Mouse (Mus musculus) large intestine, adult 2 months (tissue): ENCODE measurements around the gene Zswim3. TPM values are rescaled to one million over a fixed set of nuclear protein-coding genes. Genes with fewer than 3 reads are reported as not detected.
"Not testable (repeated sequence)": the region's sequence is repeated elsewhere in the genome, so short reads cannot be mapped to it uniquely, and the experiment has no call there.

Source experiments
- DNase-seq: peaks from one replicate; pipeline ENCODE4 v3.0.0-alpha.2; 2012; ENCODE audit warnings: low read depth, low spot score
- WGBS: fragments of 180-500 bp; shearing (Covaris S2); methylation state at CpG from one replicate; pipeline ENCODE4 v1.1.7; 2018; 5-methylcytosine and 5-hydroxymethylcytosine counted together
- polyA plus RNA-seq: library from polyadenylated mRNA; depleted of rRNA; stranded (reverse); fragments of >200 nt; gene quantifications from 2 replicates; pipeline ENCODE4 v1.2.3, GENCODE M21; 2012

Zswim3 gene
- polyA plus RNA-seq, 1 experiment = 4.0 TPM

DNA sequence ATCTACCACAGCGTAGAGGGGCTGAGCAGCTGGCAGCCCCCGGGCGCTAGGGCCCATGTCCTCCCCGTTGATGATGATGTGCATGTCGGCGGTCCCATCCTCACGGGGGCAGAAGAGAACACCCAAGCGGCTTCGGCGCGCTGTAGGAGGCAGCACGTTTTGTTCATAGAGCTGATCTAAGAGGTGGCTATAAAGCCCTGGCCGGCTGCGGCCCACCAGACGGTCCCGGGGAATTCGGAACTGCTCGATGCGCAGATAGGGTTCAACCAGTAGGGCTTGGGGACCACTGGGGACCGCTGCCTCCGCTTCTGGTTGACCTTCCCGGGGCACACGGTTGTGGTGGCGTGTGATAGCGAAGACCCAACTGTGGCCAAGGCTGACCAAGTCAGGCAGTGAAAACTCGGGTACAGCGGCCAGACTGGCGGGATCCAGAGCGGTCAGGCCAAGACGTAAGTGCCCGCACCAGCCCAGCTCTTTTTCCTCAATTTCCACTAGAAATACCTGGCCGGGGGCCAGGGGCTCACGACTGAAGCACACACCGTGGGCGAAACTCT is 27.9 kb downstream of the Zswim3 start, which contains the start of gene Ctsa:
TSS of gene Ctsa (plus strand) at position 126 of the 554 bp plus-strand sequence.
- WGBS = under 1% methylated on average over 35 of the region's 35 CpGs
- DNase-seq = no peak

GRCm38 (mm10) chr2:164833314-164833959 is 28.5 kb downstream of the Zswim3 start, which contains the start of gene Neurl2:
TSS of gene Neurl2 (minus strand) at chr2:164833456.
- peak; percentile 73 for DNase-seq
- under 1% methylated on average over 31 of the region's 31 CpGs for WGBS

GRCm38 (mm10) chr2:164834531-164834930 is 29.6 kb downstream of the Zswim3 start:
- WGBS = 34% methylated on average over 8 of the region's 8 CpGs
- DNase-seq = no peak

DNA sequence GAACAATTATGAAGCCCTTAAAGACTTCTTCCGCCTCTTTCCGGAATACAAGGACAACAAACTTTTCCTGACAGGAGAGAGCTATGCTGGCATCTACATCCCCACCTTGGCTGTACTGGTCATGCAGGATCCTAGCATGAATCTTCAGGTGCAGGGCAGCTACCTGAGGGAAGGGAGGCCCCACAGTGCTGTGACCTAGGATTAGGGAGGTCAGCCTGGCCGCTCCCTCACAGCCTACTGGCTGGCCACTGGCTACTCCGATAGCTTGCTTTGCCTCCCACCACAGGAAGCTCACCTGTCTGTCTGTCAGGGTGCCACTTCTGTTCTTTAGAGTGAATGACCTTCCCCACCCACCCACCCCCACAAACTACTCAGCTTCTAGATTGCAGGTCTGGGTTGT is 30.3 kb downstream of the Zswim3 start:
- WGBS = 97% methylated on average over 4 of the region's 4 CpGs
- DNase-seq = no peak

DNA sequence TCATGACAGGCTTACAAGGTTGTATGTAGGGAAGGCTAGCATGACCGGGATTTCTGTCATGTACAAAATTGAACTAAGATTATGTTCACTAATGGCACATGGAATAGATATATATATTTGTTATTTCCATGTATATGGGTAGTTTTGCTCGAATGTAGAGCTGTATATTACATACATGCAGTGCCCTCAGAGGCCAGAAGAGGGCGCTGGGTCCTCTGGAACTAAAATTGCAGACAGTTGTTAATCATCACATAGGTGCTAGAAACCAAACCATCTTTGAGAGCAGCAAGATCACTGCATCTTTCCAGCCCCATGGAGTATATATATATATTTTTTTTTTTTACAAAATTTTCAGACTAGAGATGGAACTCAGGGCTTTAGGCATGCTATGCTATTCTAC is 40.9 kb downstream of the Zswim3 start:
- no peak for DNase-seq
- 56% methylated on average over 3 of the region's 3 CpGs for WGBS

- no peak for DNase-seq
- whole genome bisulfite sequencing = 79% methylated on average over 8 of the region's 8 CpGs
Observed at GRCm38 (mm10) chr2:164850061-164850460, 45.2 kb downstream of the Zswim3 start.

DNA sequence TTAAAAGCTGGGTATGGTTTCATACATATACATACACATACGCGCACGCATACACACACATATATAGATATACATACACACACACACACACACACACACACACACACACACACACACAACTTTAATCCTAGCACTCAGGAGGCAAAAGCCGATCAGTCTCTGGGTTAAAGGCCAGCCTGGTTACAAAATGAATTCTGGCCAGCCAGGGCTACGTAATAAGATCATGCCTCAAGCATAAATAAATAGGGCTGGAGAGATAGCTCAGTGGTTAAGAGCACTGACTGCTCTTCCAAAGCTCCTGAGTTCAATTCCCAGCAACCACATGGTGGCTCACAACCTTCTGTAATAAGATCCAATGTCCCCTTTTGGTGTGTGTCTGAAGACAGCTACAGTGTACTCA is 50.7 kb downstream of the Zswim3 start:
- 76% methylated on average over 5 of the region's 5 CpGs for WGBS
- not testable (repeated sequence) for DNase-seq

DNA sequence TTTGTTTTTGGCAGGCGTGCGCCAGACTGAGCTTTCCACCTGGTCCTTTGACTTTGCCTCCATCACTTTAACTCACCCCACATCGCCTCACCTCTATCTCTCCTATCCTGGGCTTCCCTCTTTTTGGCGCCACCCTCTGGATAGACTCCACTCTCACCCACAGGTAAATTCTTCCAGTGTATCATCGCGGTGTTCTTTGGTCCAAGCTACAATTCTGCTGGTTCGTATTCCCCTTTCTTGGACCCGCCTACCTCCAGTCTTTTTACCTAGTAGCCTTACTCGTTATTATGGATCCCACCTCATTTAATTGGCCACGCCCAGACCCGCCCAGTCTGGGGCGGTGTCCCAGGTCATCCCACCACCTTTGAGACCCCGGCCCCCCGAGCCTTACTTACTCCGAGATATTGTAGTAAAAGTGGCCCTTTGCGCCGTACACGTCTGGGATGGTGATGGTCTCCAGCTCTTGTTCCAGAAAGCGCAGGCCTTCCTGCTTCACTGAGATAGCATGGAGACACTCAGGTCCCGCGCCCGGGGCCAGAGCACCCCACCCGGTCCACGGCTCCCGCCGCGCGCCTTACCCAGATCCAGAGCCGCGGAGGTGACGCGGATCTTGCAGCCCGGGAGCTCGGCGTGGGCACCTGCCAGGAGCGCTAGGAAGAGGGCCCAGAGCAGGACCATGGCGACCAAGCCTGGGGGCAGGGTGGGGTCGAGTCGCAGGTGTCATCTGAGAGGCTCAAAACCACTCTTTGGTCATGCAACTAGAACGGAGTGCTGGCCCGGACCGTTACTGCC is 51.6 kb downstream of the Zswim3 start:
- WGBS = 2% methylated on average over 42 of the region's 42 CpGs

DNA sequence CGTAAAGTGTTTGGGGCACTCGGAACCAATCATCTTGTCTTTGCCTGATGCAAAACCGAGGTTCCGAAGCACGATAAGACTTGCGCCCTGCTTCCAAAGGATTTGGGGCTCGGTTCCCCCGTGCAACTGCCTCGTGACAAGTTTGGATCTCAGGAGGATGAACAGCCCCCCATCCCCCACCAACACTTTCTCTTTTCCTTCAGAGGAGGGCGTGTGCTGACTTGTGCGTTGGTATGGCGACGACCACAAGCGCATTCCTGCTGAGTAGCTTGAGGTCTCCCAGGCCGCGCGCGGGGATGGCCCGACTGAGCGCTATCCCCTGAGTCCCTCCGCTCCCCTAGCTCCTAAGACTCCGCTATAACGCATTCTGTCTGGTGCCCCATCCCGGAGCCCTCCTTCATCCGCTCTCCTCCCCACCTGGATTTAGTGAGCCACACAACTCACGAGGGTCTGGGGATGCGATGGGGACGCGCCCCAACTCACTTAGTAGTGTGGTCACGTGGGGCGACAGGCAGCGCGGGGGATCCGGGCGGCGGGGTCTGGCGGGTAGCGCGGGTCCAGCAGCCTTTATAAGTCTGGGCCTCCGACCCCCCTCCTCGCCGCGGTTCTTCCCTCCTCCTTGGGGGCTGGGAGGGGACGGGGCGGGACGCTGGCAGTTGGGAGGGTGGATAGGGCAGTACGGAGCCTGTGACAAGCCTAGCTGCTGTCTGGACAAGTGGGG is 52.4 kb downstream of the Zswim3 start, which contains the start of gene Pltp:
TSS of gene Pltp (minus strand) at position 611 of the 721 bp plus-strand sequence.
- WGBS = 2% methylated on average over 46 of the region's 47 CpGs
- DNase-seq = no peak

More for the DNA sequence above, 51.6 kb downstream of the Zswim3 start:
- DNase-seq = no peak

DNA sequence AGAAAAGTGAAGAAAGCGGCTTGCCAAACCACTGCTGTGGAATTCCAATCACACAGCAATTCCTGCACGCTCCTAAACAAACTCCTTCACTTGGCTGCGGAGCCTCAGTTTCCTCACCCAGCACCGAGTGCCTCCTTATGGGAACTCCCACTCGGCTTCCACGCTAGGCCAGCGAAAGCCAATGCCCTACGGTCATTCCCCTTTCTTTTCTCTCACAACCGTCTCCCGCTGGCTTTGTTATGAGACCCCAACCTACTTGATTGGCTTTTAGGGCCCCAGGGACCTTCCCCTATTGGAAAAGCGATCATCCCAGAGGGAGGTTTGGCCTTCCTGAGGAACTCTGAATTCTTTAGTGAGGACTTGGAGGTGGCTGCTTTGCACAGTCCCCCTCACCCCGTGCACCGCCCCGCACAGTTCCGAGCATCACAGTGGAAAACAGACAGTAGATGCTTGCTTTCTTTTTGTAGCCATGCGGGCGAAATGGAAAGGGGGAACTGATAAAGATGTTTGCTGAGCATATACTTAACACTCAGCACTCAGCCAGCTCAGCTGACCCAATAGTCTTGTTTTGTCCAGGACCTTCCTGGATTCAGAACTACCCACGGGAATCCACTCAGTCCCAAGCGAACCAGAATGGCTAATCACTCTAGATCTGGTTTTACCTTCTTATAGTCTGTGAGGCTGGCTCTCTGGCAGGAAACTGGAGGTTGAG is 53.1 kb downstream of the Zswim3 start:
- DNase-seq = no peak
- 32% methylated on average over 19 of the region's 19 CpGs for WGBS

DNA sequence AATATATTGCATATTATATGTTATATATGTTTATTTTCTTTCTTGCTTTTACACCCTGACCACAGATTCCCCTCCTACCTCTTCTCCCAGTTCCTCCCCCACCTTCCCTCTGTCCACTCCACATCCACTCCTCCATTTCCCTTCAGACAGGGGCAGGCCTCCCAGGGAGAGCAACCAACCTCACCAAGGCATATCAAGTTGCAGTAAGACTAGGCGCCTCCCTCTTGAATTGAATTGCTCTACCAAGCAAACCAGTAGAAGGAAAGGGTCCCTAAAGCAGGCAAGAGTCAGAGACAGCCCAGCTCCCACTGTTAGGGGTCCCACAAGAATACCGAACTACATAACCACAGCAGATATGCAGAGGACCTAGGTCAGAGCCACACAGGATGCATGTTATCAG is 54.3 kb downstream of the Zswim3 start:
- no peak for DNase-seq
- WGBS = 75% methylated on average over 2 of the region's 2 CpGs

GRCm38 (mm10) chr2:164859640-164860432 is 54.9 kb downstream of the Zswim3 start:
- no peak for DNase-seq
- WGBS = 48% methylated on average over 9 of the region's 9 CpGs

DNA sequence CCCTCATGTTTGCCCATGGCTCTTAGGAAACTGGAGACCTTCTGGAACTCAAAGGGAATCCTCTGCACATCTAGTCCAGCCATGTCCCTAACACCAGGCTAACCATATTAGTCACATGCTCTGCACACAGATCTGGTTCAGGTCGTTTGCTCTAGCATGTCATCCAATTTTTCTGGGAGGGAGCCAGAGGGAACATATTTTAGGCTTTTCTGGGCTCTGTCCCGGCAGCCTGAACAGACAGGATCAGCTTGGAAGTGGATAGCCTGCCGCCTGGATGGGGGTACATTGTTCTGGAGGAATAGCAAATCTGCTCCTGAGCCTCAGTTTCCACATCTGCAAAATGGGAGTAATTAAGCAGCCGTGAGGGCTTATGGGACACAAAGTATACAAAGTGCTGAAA is 56.2 kb downstream of the Zswim3 start:
- WGBS = 62% methylated on average over 4 of the region's 4 CpGs
- DNase-seq = no peak

GRCm38 (mm10) chr2:164862179-164862861 is 57.4 kb downstream of the Zswim3 start:
- no peak for DNase-seq
- WGBS = 20% methylated on average over 9 of the region's 9 CpGs

- DNase-seq = not testable (repeated sequence)
Observed at GRCm38 (mm10) chr2:164863411-164863810, 58.5 kb downstream of the Zswim3 start.

GRCm38 (mm10) chr2:164864593-164864992 is 59.7 kb downstream of the Zswim3 start:
- 45% methylated on average over 4 of the region's 4 CpGs for WGBS
- DNase-seq = no peak

More at GRCm38 (mm10) chr2:164863411-164863810, 58.5 kb downstream of the Zswim3 start:
- WGBS = 94% methylated on average over 8 of the region's 9 CpGs

DNA sequence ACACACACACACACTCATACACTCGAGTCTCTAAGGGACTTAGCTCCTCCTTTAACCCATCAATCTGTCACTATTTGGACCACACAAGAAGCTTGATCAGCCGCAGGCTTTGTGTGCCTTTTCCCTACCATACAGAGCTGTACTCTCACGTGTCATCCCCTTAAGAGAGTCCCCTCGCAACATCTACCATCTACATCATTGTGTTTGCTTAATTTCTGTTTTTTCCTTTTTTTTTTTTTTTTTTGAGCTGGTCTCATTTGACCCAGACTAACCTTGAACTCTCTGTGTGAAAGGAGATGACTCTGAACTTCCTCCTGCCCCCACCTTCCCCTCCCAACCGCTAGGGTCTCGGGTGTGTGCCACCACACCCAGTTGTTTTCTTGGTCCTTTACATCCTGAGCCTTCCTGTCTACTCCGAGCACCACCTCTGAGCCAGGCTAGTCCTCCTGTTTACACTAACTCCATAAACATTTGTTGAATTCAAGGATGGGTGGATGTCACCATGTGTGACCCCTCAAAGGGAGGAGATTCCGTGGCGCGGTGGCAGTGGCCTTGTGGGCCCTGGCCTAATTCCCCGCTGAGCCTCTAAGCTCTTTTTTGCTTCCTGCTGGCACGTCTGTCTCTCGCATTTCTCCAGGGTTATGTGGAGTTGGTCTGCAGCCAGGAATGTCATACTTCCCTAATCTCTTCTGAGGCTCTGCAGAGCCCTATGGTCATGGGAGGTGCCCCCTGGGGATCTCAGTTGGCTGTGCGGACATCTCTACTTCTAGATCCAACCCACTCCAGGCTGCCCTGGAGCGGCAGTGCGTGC is 62.0 kb downstream of the Zswim3 start:
- no peak for DNase-seq
- 24% methylated on average over 16 of the region's 16 CpGs for WGBS
